Comparison of ENCODE assay signal across 26 mouse cellular contexts in the genomic region with DNA sequence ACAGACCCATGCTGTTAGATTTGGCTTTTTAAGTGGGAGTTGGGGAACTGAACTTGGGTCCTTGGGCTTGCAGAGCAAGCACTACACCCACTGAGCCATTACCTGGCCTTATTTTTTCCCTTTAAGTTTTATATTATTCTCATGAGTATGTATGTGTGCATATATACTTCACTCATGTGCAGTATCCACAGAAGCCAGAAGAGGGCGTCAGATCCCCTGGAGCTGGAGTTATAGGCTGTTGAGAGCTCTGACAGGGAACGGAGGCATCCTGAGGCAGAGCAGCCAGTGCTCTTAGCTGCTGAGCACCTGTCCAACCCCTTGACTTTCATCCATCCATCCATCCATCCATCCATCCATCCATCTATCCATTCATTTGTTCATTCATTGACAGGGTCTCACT. TPM values are rescaled to one million over a fixed set of nuclear protein-coding genes. Genes with fewer than 3 reads are reported as not detected.
A peak's percentile ranks its signal among the peaks of the same experiment; 100 is the strongest.
DNase-seq lines count a peak whose midpoint lies in the region; ATAC-seq and TF ChIP-seq lines count a peak whose summit lies in the region.
"Had no signal": no experiment of that assay in that cellular context is flagged by ENCODE, and none has a peak within 500 bp of the region (broad histone marks: within the 10 kb centered on the region; RNA-seq: fewer than 3 reads in every experiment).

No protein-coding gene starts in this region.

- 73% methylated on average over 2 of the region's 2 CpGs for WGBS in midbrain, postnatal 0 days
- 76% methylated on average over 2 of the region's 2 CpGs for WGBS in midbrain, embryonic 14.5 days
- 74% methylated on average over 2 of the region's 2 CpGs for WGBS in forebrain, embryonic 12.5 days

- no peak overlapping the region for H3K27ac ChIP-seq in layer of hippocampus, adult 2 months
- H3K27ac ChIP-seq in midbrain, postnatal 0 days (ENCODE audit: low read depth, low read length) = no peak overlapping the region
- no peak overlapping the region for H3K27ac ChIP-seq in midbrain, embryonic 14.5 days (replicated peaks; ENCODE audit: low read depth, low read length)
- no peak overlapping the region for H3K27ac ChIP-seq in forebrain, embryonic 12.5 days
- H3K27ac ChIP-seq: forebrain, embryonic 10.5 days; gastrocnemius, adult 2 months; hindbrain, embryonic 13.5 days had no signal

- no peaks in the 10 kb centered on the region for H3K36me3 ChIP-seq in midbrain, postnatal 0 days (ENCODE audit: insufficient read depth, low read length)
- H3K36me3 ChIP-seq in midbrain, embryonic 14.5 days (ENCODE audit: control insufficient read depth, insufficient read depth, low read length) = no peaks in the 10 kb centered on the region
- no peaks in the 10 kb centered on the region for H3K36me3 ChIP-seq in forebrain, embryonic 12.5 days (replicated peaks)
- H3K36me3 ChIP-seq: forebrain, embryonic 10.5 days; G1E; hindbrain, embryonic 13.5 days had no signal

- no peaks in the 10 kb centered on the region; the same call in 1 of the 2 replicates for H3K4me1 ChIP-seq in midbrain, postnatal 0 days (ENCODE audit: insufficient read depth, low read length)
- peaks cover 9% of the 10 kb centered on the region; the same call in 1 of the 2 replicates for H3K4me1 ChIP-seq in midbrain, embryonic 14.5 days (ENCODE audit: control insufficient read depth, insufficient read depth, low read length)
- H3K4me1 ChIP-seq in forebrain, embryonic 12.5 days = peaks cover 16% of the 10 kb centered on the region

- no peaks in the 10 kb centered on the region for H3K27me3 ChIP-seq in midbrain, postnatal 0 days (ENCODE audit: insufficient read depth, low read length)
- no peaks in the 10 kb centered on the region for H3K27me3 ChIP-seq in midbrain, embryonic 14.5 days (ENCODE audit: control insufficient read depth, insufficient read depth, low read length)
- 0 out of 2 replicates have a peak, but pooled peaks cover 10% of the 10 kb centered on the region for H3K27me3 ChIP-seq in forebrain, embryonic 12.5 days
- H3K27me3 ChIP-seq: CH12.LX, Patski had no signal

- H3K9ac ChIP-seq in midbrain, postnatal 0 days (replicated peaks; ENCODE audit: low read length, poor library complexity, severe bottlenecking) = no peak overlapping the region
- no peak overlapping the region for H3K9ac ChIP-seq in midbrain, embryonic 14.5 days (replicated peaks; ENCODE audit: low read length)
- no peak overlapping the region for H3K9ac ChIP-seq in forebrain, embryonic 12.5 days
- H3K9ac ChIP-seq: forebrain, postnatal 0 days; hindbrain, embryonic 13.5 days had no signal

- no peak for DNase-seq in layer of hippocampus, adult 2 months (ENCODE audit: low spot score in 2 of 2)
- no peak for DNase-seq in layer of hippocampus, adult 8-10 months (ENCODE audit: low spot score in 2 of 2)
- no peak for DNase-seq in midbrain, postnatal 0 days (ENCODE audit: low spot score)
- no peak for DNase-seq in midbrain, embryonic 14.5 days
- peak; percentile 56 for DNase-seq in R1 (ENCODE audit: low read depth, low spot score)
- DNase-seq: adrenal gland, adult 8-10 months; adrenal gland, postnatal 25 days; B cell, adult 2 months; cerebellum, adult 11-12 months; cerebellum, adult 8-10 months; cerebellum, postnatal 10 days; forebrain, postnatal 0 days; gastrocnemius, adult 2 months; gastrocnemius, postnatal 14 days; heart, adult 11 months had no signal

- ATAC-seq in midbrain, postnatal 0 days (ENCODE audit: low FRiP score) = no peak
- ATAC-seq in midbrain, embryonic 14.5 days (ENCODE audit: low FRiP score, low TSS enrichment) = no peak
- no peak for ATAC-seq in inflammation-experienced regulatory T-cells, adult 6 months
- no peak for ATAC-seq in forebrain, embryonic 12.5 days (ENCODE audit: low FRiP score)
- ATAC-seq: activated CD4-positive, CD25-positive, alpha-beta regulatory T cell, adult 4 months; forebrain, embryonic 14.5 days; forebrain, postnatal 0 days; hindbrain, embryonic 16.5 days; Patski had no signal

- H3K4me2 ChIP-seq in midbrain, postnatal 0 days (ENCODE audit: low read depth, low read length, poor library complexity, severe bottlenecking) = no peak overlapping the region
- no peak overlapping the region for H3K4me2 ChIP-seq in midbrain, embryonic 14.5 days (ENCODE audit: low read length)
- no peak overlapping the region for H3K4me2 ChIP-seq in forebrain, embryonic 12.5 days
- H3K4me2 ChIP-seq: heart, embryonic 11.5 days; hindbrain, embryonic 13.5 days had no signal

- H3K9me3 ChIP-seq in midbrain, postnatal 0 days (ENCODE audit: low read length) = no peaks in the 10 kb centered on the region
- no peaks in the 10 kb centered on the region for H3K9me3 ChIP-seq in midbrain, embryonic 14.5 days (ENCODE audit: control insufficient read depth, low read length)
- H3K9me3 ChIP-seq in forebrain, embryonic 12.5 days = no peaks in the 10 kb centered on the region
- H3K9me3 ChIP-seq: hindbrain, embryonic 13.5 days had no signal

- 0 out of 2 replicates have a peak, but pooled peaks have one; percentile 6 for TF ChIP-seq CTCF in layer of hippocampus, adult 2 months (conservative IDR thresholded peaks at IDR 0.05)
- TF ChIP-seq CTCF in midbrain, postnatal 0 days (IDR thresholded peaks at IDR 0.05) = peak; percentile 28; the same call in 1 of the 2 replicates

- no peak overlapping the region for H3K4me3 ChIP-seq in layer of hippocampus, adult 2 months
- no peak overlapping the region for H3K4me3 ChIP-seq in midbrain, postnatal 0 days (ENCODE audit: low read depth, low read length)
- H3K4me3 ChIP-seq in midbrain, embryonic 14.5 days (replicated peaks; ENCODE audit: low read depth, low read length) = no peak overlapping the region
- no peak overlapping the region for H3K4me3 ChIP-seq in forebrain, embryonic 12.5 days (replicated peaks)
- H3K4me3 ChIP-seq: forebrain, embryonic 10.5 days; gastrocnemius, adult 2 months; hindbrain, embryonic 13.5 days had no signal

RNA-seq across cellular contexts. Expression of a gene that starts 2.9 kb away (rescaled TPM):
- total RNA-seq in layer of hippocampus, adult 2 months (2021) = 10 to 100 TPM; 75.2 to 78.3 TPM
- total RNA-seq in layer of hippocampus, adult 8-10 months (2022) = 10 to 100 TPM; 69.4 to 87.5 (median 76.5) TPM
- total RNA-seq in midbrain, postnatal 0 days (2014; rRNA removed) = 72.1 and 77.7 TPM in 2 replicates
- polyA plus RNA-seq in midbrain, postnatal 0 days (2015; fragmentation: Nextera tagmentation; extraction: Ambion mirVana) = 39.2 and 39.3 TPM in 2 replicates
- 14.3 and 15.7 TPM in 2 replicates for polyA plus RNA-seq in midbrain, embryonic 14.5 days (2014; fragmentation: Nextera tagmentation; extraction: Ambion mirVana)
- polyA plus RNA-seq in inflammation-experienced regulatory T-cells, adult 6 months (2017; shearing (Covaris generic)) = 10 to 100 TPM; 13.0 to 20.4 (median 17.3) TPM
- 13.9 and 14.5 TPM in 2 replicates for polyA plus RNA-seq in forebrain, embryonic 12.5 days (2016; fragmentation: Nextera tagmentation; extraction: Ambion mirVana)

RNA-seq across cellular contexts. Expression of a gene that starts 41.7 kb away (rescaled TPM):
- 10 to 100 TPM; 19.0 to 19.5 TPM for total RNA-seq in layer of hippocampus, adult 2 months (2021)
- 10 to 100 TPM; 19.5 to 29.8 (median 23.5) TPM for total RNA-seq in layer of hippocampus, adult 8-10 months (2022)
- 22.5 and 23.5 TPM in 2 replicates for total RNA-seq in midbrain, postnatal 0 days (2014; rRNA removed)
- polyA plus RNA-seq in midbrain, postnatal 0 days (2015; fragmentation: Nextera tagmentation; extraction: Ambion mirVana) = 3.0 and 3.2 TPM in 2 replicates
- polyA plus RNA-seq in midbrain, embryonic 14.5 days (2014; fragmentation: Nextera tagmentation; extraction: Ambion mirVana) = 2.0 and 2.3 TPM in 2 replicates
- polyA plus RNA-seq in inflammation-experienced regulatory T-cells, adult 6 months (2017; shearing (Covaris generic)) = not detected
- 1.6 TPM in 2 replicates for polyA plus RNA-seq in forebrain, embryonic 12.5 days (2016; fragmentation: Nextera tagmentation; extraction: Ambion mirVana)
- total RNA-seq: CH12.LX had no signal
- polyA plus RNA-seq: activated CD4-positive, CD25-positive, alpha-beta regulatory T cell, adult 4 months; G1E had no signal

RNA-seq across cellular contexts. Expression of a gene that starts 45.9 kb away (rescaled TPM):
- total RNA-seq in layer of hippocampus, adult 2 months (2021) = 10 to 100 TPM; 25.5 to 28.0 TPM
- 10 to 100 TPM; 12.1 to 53.7 (median 21.9) TPM for total RNA-seq in layer of hippocampus, adult 8-10 months (2022)
- 20.7 and 27.4 TPM in 2 replicates for total RNA-seq in midbrain, postnatal 0 days (2014; rRNA removed)
- 195 and 227 TPM in 2 replicates for polyA plus RNA-seq in midbrain, postnatal 0 days (2015; fragmentation: Nextera tagmentation; extraction: Ambion mirVana)
- polyA plus RNA-seq in midbrain, embryonic 14.5 days (2014; fragmentation: Nextera tagmentation; extraction: Ambion mirVana) = 295 and 338 TPM in 2 replicates
- polyA plus RNA-seq in inflammation-experienced regulatory T-cells, adult 6 months (2017; shearing (Covaris generic)) = 1,000 to 10,000 TPM; 2,830 to 6,239 (median 3,618) TPM
- polyA plus RNA-seq in forebrain, embryonic 12.5 days (2016; fragmentation: Nextera tagmentation; extraction: Ambion mirVana) = 292 and 346 TPM in 2 replicates
